Mouse (Mus musculus) CH12.LX (cell line): Measurements from ENCODE around the gene Kpna4. TPM values are rescaled to one million over a fixed set of nuclear protein-coding genes. Genes with fewer than 3 reads are reported as not detected.

Source experiments
- DNase-seq: peaks from one replicate; pipeline ENCODE4 v3.0.0-alpha.2; 2013; ENCODE audit errors: extremely low read depth
- H3K27ac ChIP-seq: 2 replicates; pipeline ENCODE4 v1.5.1; 2012; ENCODE audit warnings: low read depth, mild to moderate bottlenecking, control low read depth, moderate library complexity; ENCODE audit not compliant: insufficient read depth
- H3K27me3 ChIP-seq: replicated peaks from 2 replicates; pipeline ENCODE3; 2012; ENCODE audit warnings: inconsistent platforms
- H3K36me3 ChIP-seq, 2 experiments: replicated peaks in 1 of 2; 2 replicates each; pipeline versions ENCODE3 to v1.6.1; 2012; ENCODE audit warnings: inconsistent platforms in 1 of 2, low read length in 1 of 2, mild to moderate bottlenecking in 1 of 2, mixed read lengths in 1 of 2, moderate library complexity in 1 of 2; ENCODE audit not compliant: control insufficient read depth in 1 of 2, insufficient read depth in 1 of 2
- H3K4me1 ChIP-seq, 2 experiments: 2 replicates each; pipeline ENCODE4 v1.6.1; 2012; ENCODE audit warnings: inconsistent platforms in 1 of 2, moderate library complexity in 1 of 2; ENCODE audit not compliant: insufficient read depth in 2 of 2, control insufficient read depth in 1 of 2
- H3K4me2 ChIP-seq: 2 replicates; pipeline ENCODE4 v1.6.1; 2012; ENCODE audit warnings: low read depth, mild to moderate bottlenecking, control low read depth; ENCODE audit not compliant: poor library complexity, insufficient read depth, severe bottlenecking
- H3K4me3 ChIP-seq, 3 experiments: fragments of 150-350 bp in 1 of 3; sonication (generic) in 1 of 3; replicated peaks in 1 of 3; 2 replicates each; pipeline versions ENCODE3 to v1.5.1; 2011 to 2012; ENCODE audit warnings: low read depth in 2 of 3, low read length in 2 of 3, mild to moderate bottlenecking in 2 of 3, moderate library complexity in 2 of 3, control low read depth in 1 of 3, improper control_type of control experiment in 1 of 3, inconsistent platforms in 1 of 3, mixed read lengths in 1 of 3; ENCODE audit not compliant: poor library complexity in 1 of 3
- H3K79me2 ChIP-seq: replicated peaks from 2 replicates; pipeline ENCODE4 v1.6.1; 2012; ENCODE audit warnings: mild to moderate bottlenecking, moderate library complexity; ENCODE audit not compliant: control insufficient read depth, poor library complexity, insufficient read depth, severe bottlenecking; ENCODE audit errors: extremely low read depth
- H3K9ac ChIP-seq: 2 replicates; pipeline ENCODE4 v1.6.1; 2012; ENCODE audit warnings: low read depth, mild to moderate bottlenecking, control low read depth, moderate library complexity; ENCODE audit not compliant: insufficient read depth
- H3K9me3 ChIP-seq: replicated peaks from 2 replicates; pipeline ENCODE3; 2012; ENCODE audit warnings: low read length, inconsistent platforms, mixed read lengths
- CHD1 ChIP-seq: IDR thresholded peaks from 2 replicates; pipeline ENCODE4 v1.6.1; 2012; ENCODE audit warnings: low read depth, low read length, improper control_type of control experiment, inconsistent platforms
- CHD2 ChIP-seq: IDR thresholded peaks from 2 replicates; pipeline ENCODE4 v1.6.1; 2011; ENCODE audit warnings: low read length, improper control_type of control experiment
- CTCF ChIP-seq, 2 experiments: IDR thresholded peaks in 1 of 2; conservative IDR thresholded peaks in 1 of 2; 2 replicates each; pipeline ENCODE4 v1.5.1; 2011 to 2012; ENCODE audit warnings: low read depth in 2 of 2, low read length in 2 of 2, improper control_type of control experiment in 1 of 2, inconsistent platforms in 1 of 2, mild to moderate bottlenecking in 1 of 2, moderate library complexity in 1 of 2
- E2F4 ChIP-seq: IDR thresholded peaks from 2 replicates; pipeline ENCODE4 v1.6.1; 2011; ENCODE audit warnings: low read depth, low read length, improper control_type of control experiment; ENCODE audit not compliant: insufficient replicate concordance
- ELF1 ChIP-seq: IDR thresholded peaks from 2 replicates; pipeline ENCODE4 v1.6.1; 2014; ENCODE audit warnings: low read depth, mild to moderate bottlenecking, inconsistent platforms, low read length, improper control_type of control experiment
- EP300 ChIP-seq: IDR thresholded peaks from 2 replicates; pipeline ENCODE4 v1.6.1; 2011; ENCODE audit warnings: low read length, improper control_type of control experiment
- GABPA ChIP-seq: IDR thresholded peaks from 2 replicates; pipeline ENCODE4 v1.6.1; 2012; ENCODE audit warnings: low read depth, low read length, improper control_type of control experiment, inconsistent platforms; ENCODE audit not compliant: insufficient replicate concordance
- HCFC1 ChIP-seq: IDR thresholded peaks from 2 replicates; pipeline ENCODE4 v1.6.1; 2012; ENCODE audit warnings: low read depth, mild to moderate bottlenecking, inconsistent platforms, low read length, improper control_type of control experiment
- IRF4 ChIP-seq: IDR thresholded peaks from 2 replicates; pipeline ENCODE4 v1.6.1; 2014; ENCODE audit warnings: low read depth, mild to moderate bottlenecking, inconsistent platforms, low read length, improper control_type of control experiment
- JUN ChIP-seq: IDR thresholded peaks from 2 replicates; pipeline ENCODE4 v1.6.1; 2011; ENCODE audit warnings: low read depth, mild to moderate bottlenecking, low read length, improper control_type of control experiment, moderate library complexity; ENCODE audit not compliant: insufficient read depth
- JUND ChIP-seq: conservative IDR thresholded peaks from 2 replicates; pipeline ENCODE4 v1.6.1; 2011; ENCODE audit warnings: low read depth, low read length, improper control_type of control experiment
- KAT2A ChIP-seq: IDR thresholded peaks from 2 replicates; pipeline ENCODE4 v1.6.1; 2012; ENCODE audit warnings: low read length, improper control_type of control experiment, inconsistent platforms; ENCODE audit not compliant: insufficient replicate concordance
- MAFK ChIP-seq: IDR thresholded peaks from 2 replicates; pipeline ENCODE4 v1.6.1; 2011; ENCODE audit warnings: low read length, improper control_type of control experiment; ENCODE audit not compliant: insufficient replicate concordance
- MAX ChIP-seq: IDR thresholded peaks from 2 replicates; pipeline ENCODE4 v1.6.1; 2011; ENCODE audit warnings: low read length, improper control_type of control experiment
- MAZ ChIP-seq: IDR thresholded peaks from 2 replicates; pipeline ENCODE4 v1.6.1; 2012; ENCODE audit warnings: low read depth, mild to moderate bottlenecking, inconsistent platforms, low read length, improper control_type of control experiment, moderate library complexity
- MEF2A ChIP-seq: IDR thresholded peaks from 2 replicates; pipeline ENCODE4 v1.6.1; 2014; ENCODE audit warnings: low read depth, mild to moderate bottlenecking, inconsistent platforms, low read length, improper control_type of control experiment, borderline replicate concordance
- MXI1 ChIP-seq: IDR thresholded peaks from 2 replicates; pipeline ENCODE4 v1.6.1; 2011; ENCODE audit warnings: mild to moderate bottlenecking, low read depth, low read length, improper control_type of control experiment
- MYC ChIP-seq: IDR thresholded peaks from 2 replicates; pipeline ENCODE4 v1.6.1; 2011; ENCODE audit warnings: low read depth, mild to moderate bottlenecking, improper control_type of control experiment, low read length
- NELFE ChIP-seq: IDR thresholded peaks from 2 replicates; pipeline ENCODE4 v1.6.1; 2011; ENCODE audit warnings: low read depth, low read length, improper control_type of control experiment
- NRF1 ChIP-seq: IDR thresholded peaks from 2 replicates; pipeline ENCODE4 v1.6.1; 2014; ENCODE audit warnings: low read depth, mild to moderate bottlenecking, inconsistent platforms, low read length, improper control_type of control experiment, moderate library complexity
- PAX5 ChIP-seq: IDR thresholded peaks from 2 replicates; pipeline ENCODE4 v1.6.1; 2012; ENCODE audit warnings: low read length, inconsistent platforms, mixed read lengths
- POLR2A ChIP-seq: IDR thresholded peaks from 2 replicates; pipeline ENCODE4 v1.6.1; 2011; ENCODE audit warnings: low read depth, mild to moderate bottlenecking, improper control_type of control experiment, low read length
- POLR2AphosphoS2 ChIP-seq: IDR thresholded peaks from 2 replicates; pipeline ENCODE4 v1.6.1; 2011; ENCODE audit warnings: low read depth, low read length, improper control_type of control experiment
- TCF12 ChIP-seq: IDR thresholded peaks from 2 replicates; pipeline ENCODE4 v1.6.1; 2014; ENCODE audit warnings: low read depth, mild to moderate bottlenecking, inconsistent platforms, low read length, improper control_type of control experiment
- UBTF ChIP-seq: IDR thresholded peaks from 2 replicates; pipeline ENCODE4 v1.6.1; 2012; ENCODE audit warnings: low read depth, mild to moderate bottlenecking, inconsistent platforms, low read length, improper control_type of control experiment, moderate library complexity
- USF1 ChIP-seq: IDR thresholded peaks from 2 replicates; pipeline ENCODE4 v1.6.1; 2014; ENCODE audit warnings: low read depth, mild to moderate bottlenecking, inconsistent platforms, low read length, improper control_type of control experiment
- ZC3H11A ChIP-seq: IDR thresholded peaks from 2 replicates; pipeline ENCODE4 v1.6.1; 2012; ENCODE audit warnings: low read depth, mild to moderate bottlenecking, inconsistent platforms, low read length, improper control_type of control experiment
- ZKSCAN1 ChIP-seq: IDR thresholded peaks from 2 replicates; pipeline ENCODE4 v1.6.1; 2012; ENCODE audit warnings: low read depth, inconsistent platforms, low read length, improper control_type of control experiment, borderline replicate concordance
- ZMIZ1 ChIP-seq: IDR thresholded peaks from 2 replicates; pipeline ENCODE4 v1.6.1; 2012; ENCODE audit warnings: low read depth, mild to moderate bottlenecking, inconsistent platforms, low read length, improper control_type of control experiment
- ZNF384 ChIP-seq: IDR thresholded peaks from 2 replicates; pipeline ENCODE4 v1.6.1; 2012; ENCODE audit warnings: low read depth, low read length, improper control_type of control experiment, inconsistent platforms
- dilution Hi-C: fragments of 300-500 bp; cut with MboI; formaldehyde crosslinking; loops from 2 replicates; pipeline ENCODE4 v1.14.3; 2020; ENCODE audit warnings: low sequenced_read_pairs; ENCODE audit not compliant: extremely low pct_unique_long_range_greater_than_20kb, extremely low pct_ligation_motif_present
- in situ Hi-C: fragments of 300-500 bp; cut with MboI; formaldehyde crosslinking; loops from 3 replicates; pipeline ENCODE4 v1.14.3; 2019; ENCODE audit warnings: low sequenced_read_pairs, low pct_ligation_motif_present, low pct_unique_long_range_greater_than_20kb, mixed read lengths
- polyA plus RNA-seq: library from polyadenylated mRNA; unstranded; fragments of >175 nt; gene quantifications from 2 replicates; pipeline ENCODE4 v1.2.1, GENCODE M21; 2012; ENCODE audit warnings: low read depth; ENCODE audit not compliant: insufficient read length
- total RNA-seq, 2 experiments: library from RNA; depleted of rRNA; stranded (reverse); fragments of 300-350 nt in 1 of 2; fragments of >200 nt in 1 of 2; gene quantifications; 2 replicates each; pipeline ENCODE4 v1.2.3; 2012 to 2014

The Kpna4 gene
- total and polyA plus RNA-seq, 3 experiments, result 16.9 to 54.0 (median 25.7) TPM

GRCm38 (mm10) chr3:69163057-69163456 lies 36.1 kb upstream of the Kpna4 start:
- Histone ChIP-seq H3K27ac (no peak overlapping the region), H3K79me2 (no peaks in the 10 kb centered on the region), H3K4me1 (peaks cover 5 to 7% of the 10 kb centered on the region in 2 experiments; a peak in 2 of 4 replicates), H3K9ac (no peak overlapping the region), H3K4me2 (no peak overlapping the region), H3K9me3 (no peaks in the 10 kb centered on the region), H3K27me3 (no peaks in the 10 kb centered on the region), H3K36me3 (no peaks in the 10 kb centered on the region), H3K4me3 (no peak overlapping the region)
- in situ Hi-C loops (no loop called here), dilution Hi-C loops (no loop called here)
- no peak for DNase-seq
- TF ChIP-seq MAFK (no peak), PAX5 (no peak), CHD1 (no peak), MEF2A (no peak), MYC (no peak), MXI1 (no peak), ZMIZ1 (no peak), ZC3H11A (no peak), USF1 (no peak), HCFC1 (no peak), JUN (no peak), NELFE (no peak), ELF1 (no peak), KAT2A (no peak), GABPA (no peak), ZNF384 (no peak), TCF12 (no peak), IRF4 (no peak)

GRCm38 (mm10) chr3:69160429-69160828 lies 33.5 kb upstream of the Kpna4 start:
- no peak overlapping the region for H3K9ac ChIP-seq
- DNase-seq, result no peak
- H3K36me3 ChIP-seq, result no peaks in the 10 kb centered on the region
- no peaks in the 10 kb centered on the region for H3K27me3 ChIP-seq
- no peak overlapping the region for H3K4me3 ChIP-seq
- H3K79me2 ChIP-seq, result no peaks in the 10 kb centered on the region
- no peaks in the 10 kb centered on the region for H3K9me3 ChIP-seq
- TF ChIP-seq JUN (no peak), UBTF (no peak), E2F4 (no peak), CHD1 (no peak), ZKSCAN1 (no peak), POLR2A (no peak), ELF1 (no peak), USF1 (no peak), NRF1 (no peak), POLR2AphosphoS2 (no peak), MAX (no peak), CTCF (conservative IDR thresholded peaks at IDR 0.05 in 1 of 2, IDR thresholded peaks at IDR 0.05 in 1 of 2; ENCODE audit: low read depth in 2 of 2, low read length in 2 of 2) (no peak), CHD2 (no peak), MYC (no peak), MAZ (no peak), JUND (no peak), EP300 (no peak), PAX5 (no peak)
- no peak overlapping the region for H3K4me2 ChIP-seq
- H3K4me1 ChIP-seq, result peaks cover 8 to 27% of the 10 kb centered on the region in 2 experiments
- H3K27ac ChIP-seq, result no peak overlapping the region
- in situ Hi-C loops (no loop called here), dilution Hi-C loops (no loop called here)
